Mouse (Mus musculus) CH12.LX (cell line): Measurements from ENCODE around the gene Dock10. TPM values are rescaled to one million over a fixed set of nuclear protein-coding genes. Genes with fewer than 3 reads are reported as not detected.

Source experiments
- DNase-seq: peaks from one replicate; pipeline ENCODE4 v3.0.0-alpha.2; 2013; ENCODE audit errors: extremely low read depth
- H3K27ac ChIP-seq: 2 replicates; pipeline ENCODE4 v1.5.1; 2012; ENCODE audit warnings: low read depth, mild to moderate bottlenecking, control low read depth, moderate library complexity; ENCODE audit not compliant: insufficient read depth
- H3K27me3 ChIP-seq: replicated peaks from 2 replicates; pipeline ENCODE3; 2012; ENCODE audit warnings: inconsistent platforms
- H3K36me3 ChIP-seq, 2 experiments: replicated peaks in 1 of 2; 2 replicates each; pipeline versions ENCODE3 to v1.6.1; 2012; ENCODE audit warnings: inconsistent platforms in 1 of 2, low read length in 1 of 2, mild to moderate bottlenecking in 1 of 2, mixed read lengths in 1 of 2, moderate library complexity in 1 of 2; ENCODE audit not compliant: control insufficient read depth in 1 of 2, insufficient read depth in 1 of 2
- H3K4me1 ChIP-seq, 2 experiments: 2 replicates each; pipeline ENCODE4 v1.6.1; 2012; ENCODE audit warnings: inconsistent platforms in 1 of 2, moderate library complexity in 1 of 2; ENCODE audit not compliant: insufficient read depth in 2 of 2, control insufficient read depth in 1 of 2
- H3K4me2 ChIP-seq: 2 replicates; pipeline ENCODE4 v1.6.1; 2012; ENCODE audit warnings: low read depth, mild to moderate bottlenecking, control low read depth; ENCODE audit not compliant: poor library complexity, insufficient read depth, severe bottlenecking
- H3K4me3 ChIP-seq, 3 experiments: fragments of 150-350 bp in 1 of 3; sonication (generic) in 1 of 3; replicated peaks in 1 of 3; 2 replicates each; pipeline versions ENCODE3 to v1.5.1; 2011 to 2012; ENCODE audit warnings: low read depth in 2 of 3, low read length in 2 of 3, mild to moderate bottlenecking in 2 of 3, moderate library complexity in 2 of 3, control low read depth in 1 of 3, improper control_type of control experiment in 1 of 3, inconsistent platforms in 1 of 3, mixed read lengths in 1 of 3; ENCODE audit not compliant: poor library complexity in 1 of 3
- H3K79me2 ChIP-seq: replicated peaks from 2 replicates; pipeline ENCODE4 v1.6.1; 2012; ENCODE audit warnings: mild to moderate bottlenecking, moderate library complexity; ENCODE audit not compliant: control insufficient read depth, poor library complexity, insufficient read depth, severe bottlenecking; ENCODE audit errors: extremely low read depth
- H3K9ac ChIP-seq: 2 replicates; pipeline ENCODE4 v1.6.1; 2012; ENCODE audit warnings: low read depth, mild to moderate bottlenecking, control low read depth, moderate library complexity; ENCODE audit not compliant: insufficient read depth
- H3K9me3 ChIP-seq: replicated peaks from 2 replicates; pipeline ENCODE3; 2012; ENCODE audit warnings: low read length, inconsistent platforms, mixed read lengths
- CTCF ChIP-seq, 2 experiments: IDR thresholded peaks in 1 of 2; conservative IDR thresholded peaks in 1 of 2; 2 replicates each; pipeline ENCODE4 v1.5.1; 2011 to 2012; ENCODE audit warnings: low read depth in 2 of 2, low read length in 2 of 2, improper control_type of control experiment in 1 of 2, inconsistent platforms in 1 of 2, mild to moderate bottlenecking in 1 of 2, moderate library complexity in 1 of 2
- ELF1 ChIP-seq: IDR thresholded peaks from 2 replicates; pipeline ENCODE4 v1.6.1; 2014; ENCODE audit warnings: low read depth, mild to moderate bottlenecking, inconsistent platforms, low read length, improper control_type of control experiment
- EP300 ChIP-seq: IDR thresholded peaks from 2 replicates; pipeline ENCODE4 v1.6.1; 2011; ENCODE audit warnings: low read length, improper control_type of control experiment
- GABPA ChIP-seq: IDR thresholded peaks from 2 replicates; pipeline ENCODE4 v1.6.1; 2012; ENCODE audit warnings: low read depth, low read length, improper control_type of control experiment, inconsistent platforms; ENCODE audit not compliant: insufficient replicate concordance
- HCFC1 ChIP-seq: IDR thresholded peaks from 2 replicates; pipeline ENCODE4 v1.6.1; 2012; ENCODE audit warnings: low read depth, mild to moderate bottlenecking, inconsistent platforms, low read length, improper control_type of control experiment
- IRF4 ChIP-seq: IDR thresholded peaks from 2 replicates; pipeline ENCODE4 v1.6.1; 2014; ENCODE audit warnings: low read depth, mild to moderate bottlenecking, inconsistent platforms, low read length, improper control_type of control experiment
- JUN ChIP-seq: IDR thresholded peaks from 2 replicates; pipeline ENCODE4 v1.6.1; 2011; ENCODE audit warnings: low read depth, mild to moderate bottlenecking, low read length, improper control_type of control experiment, moderate library complexity; ENCODE audit not compliant: insufficient read depth
- KAT2A ChIP-seq: IDR thresholded peaks from 2 replicates; pipeline ENCODE4 v1.6.1; 2012; ENCODE audit warnings: low read length, improper control_type of control experiment, inconsistent platforms; ENCODE audit not compliant: insufficient replicate concordance
- MAFK ChIP-seq: IDR thresholded peaks from 2 replicates; pipeline ENCODE4 v1.6.1; 2011; ENCODE audit warnings: low read length, improper control_type of control experiment; ENCODE audit not compliant: insufficient replicate concordance
- MAX ChIP-seq: IDR thresholded peaks from 2 replicates; pipeline ENCODE4 v1.6.1; 2011; ENCODE audit warnings: low read length, improper control_type of control experiment
- MAZ ChIP-seq: IDR thresholded peaks from 2 replicates; pipeline ENCODE4 v1.6.1; 2012; ENCODE audit warnings: low read depth, mild to moderate bottlenecking, inconsistent platforms, low read length, improper control_type of control experiment, moderate library complexity
- MEF2A ChIP-seq: IDR thresholded peaks from 2 replicates; pipeline ENCODE4 v1.6.1; 2014; ENCODE audit warnings: low read depth, mild to moderate bottlenecking, inconsistent platforms, low read length, improper control_type of control experiment, borderline replicate concordance
- NRF1 ChIP-seq: IDR thresholded peaks from 2 replicates; pipeline ENCODE4 v1.6.1; 2014; ENCODE audit warnings: low read depth, mild to moderate bottlenecking, inconsistent platforms, low read length, improper control_type of control experiment, moderate library complexity
- POLR2A ChIP-seq: IDR thresholded peaks from 2 replicates; pipeline ENCODE4 v1.6.1; 2011; ENCODE audit warnings: low read depth, mild to moderate bottlenecking, improper control_type of control experiment, low read length
- POLR2AphosphoS2 ChIP-seq: IDR thresholded peaks from 2 replicates; pipeline ENCODE4 v1.6.1; 2011; ENCODE audit warnings: low read depth, low read length, improper control_type of control experiment
- SIN3A ChIP-seq: IDR thresholded peaks from 2 replicates; pipeline ENCODE4 v1.6.1; 2012; ENCODE audit warnings: low read length, improper control_type of control experiment, inconsistent platforms
- SMC3 ChIP-seq: IDR thresholded peaks from 2 replicates; pipeline ENCODE4 v1.6.1; 2011; ENCODE audit warnings: low read depth, low read length, improper control_type of control experiment
- TBP ChIP-seq: conservative IDR thresholded peaks from 2 replicates; pipeline ENCODE4 v1.6.1; 2011; ENCODE audit warnings: low read depth, low read length, improper control_type of control experiment
- UBTF ChIP-seq: IDR thresholded peaks from 2 replicates; pipeline ENCODE4 v1.6.1; 2012; ENCODE audit warnings: low read depth, mild to moderate bottlenecking, inconsistent platforms, low read length, improper control_type of control experiment, moderate library complexity
- USF2 ChIP-seq: conservative IDR thresholded peaks from 2 replicates; pipeline ENCODE4 v1.6.1; 2011; ENCODE audit warnings: low read depth, low read length, improper control_type of control experiment
- ZKSCAN1 ChIP-seq: IDR thresholded peaks from 2 replicates; pipeline ENCODE4 v1.6.1; 2012; ENCODE audit warnings: low read depth, inconsistent platforms, low read length, improper control_type of control experiment, borderline replicate concordance
- ZNF384 ChIP-seq: IDR thresholded peaks from 2 replicates; pipeline ENCODE4 v1.6.1; 2012; ENCODE audit warnings: low read depth, low read length, improper control_type of control experiment, inconsistent platforms
- dilution Hi-C: fragments of 300-500 bp; cut with MboI; formaldehyde crosslinking; loops from 2 replicates; pipeline ENCODE4 v1.14.3; 2020; ENCODE audit warnings: low sequenced_read_pairs; ENCODE audit not compliant: extremely low pct_unique_long_range_greater_than_20kb, extremely low pct_ligation_motif_present
- in situ Hi-C: fragments of 300-500 bp; cut with MboI; formaldehyde crosslinking; loops from 3 replicates; pipeline ENCODE4 v1.14.3; 2019; ENCODE audit warnings: low sequenced_read_pairs, low pct_ligation_motif_present, low pct_unique_long_range_greater_than_20kb, mixed read lengths
- polyA plus RNA-seq: library from polyadenylated mRNA; unstranded; fragments of >175 nt; gene quantifications from 2 replicates; pipeline ENCODE4 v1.2.1, GENCODE M21; 2012; ENCODE audit warnings: low read depth; ENCODE audit not compliant: insufficient read length
- total RNA-seq, 2 experiments: library from RNA; depleted of rRNA; stranded (reverse); fragments of 300-350 nt in 1 of 2; fragments of >200 nt in 1 of 2; gene quantifications; 2 replicates each; pipeline ENCODE4 v1.2.3; 2012 to 2014

Gene Dock10
- total and polyA plus RNA-seq, 3 experiments = 44.7 to 77.2 (median 62.2) TPM

DNA sequence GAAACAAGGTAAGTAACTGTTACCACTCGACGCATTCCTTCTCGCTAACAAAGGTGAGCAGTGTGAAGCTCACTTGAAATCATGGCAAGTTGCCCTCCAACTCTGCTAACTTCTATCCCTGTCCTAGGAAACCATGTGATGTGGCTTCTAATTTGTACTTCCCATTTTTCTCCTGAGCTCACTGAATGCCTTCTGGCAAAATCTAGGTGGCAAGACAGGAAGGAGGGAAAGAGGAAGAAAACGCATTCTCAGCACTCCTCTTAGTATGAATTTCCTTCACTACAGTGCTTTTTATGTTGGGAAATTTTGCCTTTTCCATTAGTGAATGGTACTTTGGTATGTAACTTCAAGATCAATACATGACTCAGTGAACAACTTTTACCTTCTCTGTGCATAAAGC, 131.5 kb downstream of the Dock10 start:
- no peak overlapping the region for H3K4me2 ChIP-seq
- no peak for DNase-seq
- H3K27ac ChIP-seq = no peak overlapping the region
- dilution Hi-C loops (no loop called here), in situ Hi-C loops (no loop called here)
- peaks cover 0 to 53% of the 10 kb centered on the region in 2 experiments for H3K36me3 ChIP-seq
- no peak overlapping the region for H3K9ac ChIP-seq
- peaks cover 16% of the 10 kb centered on the region for H3K79me2 ChIP-seq
- H3K4me1 ChIP-seq = peaks cover 2 to 64% of the 10 kb centered on the region in 2 experiments; a peak in 3 of 4 replicates
- H3K27me3 ChIP-seq = no peaks in the 10 kb centered on the region
- H3K9me3 ChIP-seq = no peaks in the 10 kb centered on the region
- H3K4me3 ChIP-seq = no peak overlapping the region
- TF ChIP-seq HCFC1 (no peak), MAX (no peak), EP300 (no peak), NRF1 (no peak), POLR2AphosphoS2 (no peak), GABPA (no peak), KAT2A (no peak), USF2 (no peak), MAZ (no peak), ELF1 (no peak), ZKSCAN1 (no peak), CTCF (conservative IDR thresholded peaks at IDR 0.05 in 1 of 2, IDR thresholded peaks at IDR 0.05 in 1 of 2; ENCODE audit: low read depth in 2 of 2, low read length in 2 of 2) (no peak), TBP (no peak), SMC3 (no peak), MAFK (no peak)

- dilution Hi-C loops (no loop called here), in situ Hi-C loops (no loop called here)
- no peak overlapping the region for H3K27ac ChIP-seq
- no peak overlapping the region for H3K9ac ChIP-seq
- TF ChIP-seq MEF2A (no peak), MAFK (no peak), ZNF384 (no peak), TBP (no peak), SMC3 (no peak), CTCF (conservative IDR thresholded peaks at IDR 0.05 in 1 of 2, IDR thresholded peaks at IDR 0.05 in 1 of 2; ENCODE audit: low read depth in 2 of 2, low read length in 2 of 2) (no peak), MAX (no peak), SIN3A (no peak), JUN (no peak), POLR2AphosphoS2 (no peak), POLR2A (no peak), UBTF (no peak), GABPA (no peak), IRF4 (no peak), USF2 (no peak)
- no peaks in the 10 kb centered on the region for H3K9me3 ChIP-seq
- DNase-seq = no peak
- H3K36me3 ChIP-seq = peaks cover 0 to 49% of the 10 kb centered on the region in 2 experiments
- H3K4me1 ChIP-seq = peaks cover 2 to 70% of the 10 kb centered on the region in 2 experiments; a peak in 3 of 4 replicates
- H3K27me3 ChIP-seq = no peaks in the 10 kb centered on the region
- peaks cover 16% of the 10 kb centered on the region for H3K79me2 ChIP-seq
- no peak overlapping the region for H3K4me2 ChIP-seq
- H3K4me3 ChIP-seq = no peak overlapping the region
Observed at GRCm38 (mm10) chr1:80625371-80625770, 133.0 kb downstream of the Dock10 start.
